Comparison of ENCODE assay signal across 27 mouse cellular contexts in the genomic region with DNA sequence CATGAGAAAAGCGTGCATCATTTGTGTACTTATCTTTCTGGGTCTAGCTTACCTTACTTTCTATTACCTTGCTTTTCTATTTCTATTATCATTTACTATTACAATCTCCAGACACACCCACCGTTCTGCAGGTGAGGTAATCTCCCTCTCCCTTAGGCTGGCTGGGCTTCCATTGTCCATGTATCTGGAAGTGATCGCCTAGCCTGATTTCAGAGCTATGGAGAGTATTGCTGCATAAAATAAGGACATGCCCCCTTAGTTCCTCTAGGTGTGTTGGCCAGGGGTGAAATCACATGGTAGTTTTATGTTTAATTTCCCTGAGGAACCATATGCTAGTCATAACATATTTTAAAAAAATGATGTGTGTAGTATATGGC. TPM values are rescaled to one million over a fixed set of nuclear protein-coding genes. Genes with fewer than 3 reads are reported as not detected.
"Had no signal": no experiment of that assay in that cellular context is flagged by ENCODE, and none has a peak within 500 bp of the region (broad histone marks: within the 10 kb centered on the region; RNA-seq: fewer than 3 reads in every experiment).

No protein-coding gene starts in this region.

- H3K36me3 ChIP-seq: heart, embryonic 10.5 days; heart, embryonic 12.5 days; hindbrain, embryonic 10.5 days; hindbrain, embryonic 12.5 days; kidney, embryonic 15.5 days; limb, embryonic 12.5 days; liver, embryonic 13.5 days; liver, embryonic 15.5 days had no signal

- H3K27ac ChIP-seq: gastrocnemius, adult 2 months; heart, embryonic 10.5 days; hindbrain, embryonic 10.5 days; hindbrain, embryonic 12.5 days; hindbrain, embryonic 14.5 days; kidney, embryonic 15.5 days; kidney, postnatal 0 days; left cerebral cortex, adult 2 months; limb, embryonic 12.5 days; liver, embryonic 13.5 days; liver, embryonic 15.5 days had no signal

- H3K4me3 ChIP-seq: gastrocnemius, adult 2 months; heart, embryonic 10.5 days; heart, embryonic 12.5 days; hindbrain, embryonic 10.5 days; hindbrain, embryonic 12.5 days; kidney, embryonic 15.5 days; left cerebral cortex, adult 2 months; limb, embryonic 12.5 days; liver, embryonic 13.5 days; liver, embryonic 15.5 days had no signal

- H3K9me3 ChIP-seq: heart, embryonic 10.5 days; heart, embryonic 12.5 days; hindbrain, embryonic 10.5 days; hindbrain, embryonic 12.5 days; kidney, embryonic 15.5 days; limb, embryonic 12.5 days; liver, embryonic 13.5 days; liver, embryonic 15.5 days had no signal

- DNase-seq: forebrain, postnatal 0 days; gastrocnemius, adult 2 months; gastrocnemius, postnatal 10 days; gastrocnemius, postnatal 25 days; heart, postnatal 10 days; heart, postnatal 4 days; kidney, postnatal 14 days; layer of hippocampus, adult 9-11 months; layer of hippocampus, postnatal 36 days; liver; liver, embryonic 13.5 days had no signal

- H3K4me2 ChIP-seq: heart, embryonic 12.5 days; hindbrain, embryonic 12.5 days; hindbrain, embryonic 14.5 days; kidney, embryonic 15.5 days; limb, embryonic 12.5 days; liver, embryonic 11.5 days; liver, embryonic 13.5 days; liver, embryonic 15.5 days had no signal

- ATAC-seq: forebrain, postnatal 0 days; hindbrain, embryonic 16.5 days; inflammation-experienced regulatory T-cells, adult 6 months had no signal

- H3K9ac ChIP-seq: forebrain, postnatal 0 days; heart, embryonic 12.5 days; hindbrain, embryonic 12.5 days; hindbrain, embryonic 14.5 days; kidney, embryonic 15.5 days; limb, embryonic 12.5 days; liver, embryonic 13.5 days; liver, embryonic 15.5 days had no signal

- H3K27me3 ChIP-seq: heart, embryonic 12.5 days; hindbrain, embryonic 12.5 days; kidney, embryonic 15.5 days; limb, embryonic 12.5 days; liver, embryonic 13.5 days; liver, embryonic 15.5 days had no signal

- H3K4me1 ChIP-seq: heart, embryonic 10.5 days; heart, embryonic 12.5 days; hindbrain, embryonic 10.5 days; hindbrain, embryonic 12.5 days; kidney, embryonic 15.5 days; liver, embryonic 13.5 days; liver, embryonic 15.5 days had no signal

RNA-seq across cellular contexts. Expression of a gene that starts 57.9 kb away (rescaled TPM):
- polyA plus RNA-seq: heart, embryonic 12.5 days; heart, embryonic 14.5 days; hindbrain, embryonic 10.5 days; hindbrain, embryonic 12.5 days; hindbrain, embryonic 16.5 days; inflammation-experienced regulatory T-cells, adult 6 months; kidney, adult 2 months; kidney, embryonic 15.5 days; large intestine, adult 2 months; limb, embryonic 12.5 days; liver, embryonic 13.5 days; liver, embryonic 15.5 days had no signal
